Mouse (Mus musculus) embryonic fibroblast, embryonic 13.5 days (primary cell): ENCODE results near the gene Dcpp3. TPM values are rescaled to one million over a fixed set of nuclear protein-coding genes. Genes with fewer than 3 reads are reported as not detected.
A peak's percentile ranks its signal among the peaks of the same experiment; 100 is the strongest.
"Not testable (repeated sequence)": the region's sequence is repeated elsewhere in the genome, so short reads cannot be mapped to it uniquely, and the experiment has no call there.

Experiments used
- H3K27ac ChIP-seq: 2 replicates; pipeline ENCODE4 v1.5.1; 2012; ENCODE audit warnings: low read length, control low read depth, inconsistent platforms; ENCODE audit not compliant: insufficient read depth
- H3K4me1 ChIP-seq: 2 replicates; pipeline ENCODE4 v1.6.1; 2011; ENCODE audit warnings: low read length; ENCODE audit not compliant: control insufficient read depth, insufficient read depth
- H3K4me3 ChIP-seq: 2 replicates; pipeline ENCODE4 v1.5.1; 2011; ENCODE audit warnings: mild to moderate bottlenecking, control low read depth, low read length; ENCODE audit not compliant: insufficient read depth
- CTCF ChIP-seq: IDR thresholded peaks from 2 replicates; pipeline ENCODE4 v1.5.1; 2011; ENCODE audit warnings: mild to moderate bottlenecking, control low read depth, low read length, moderate library complexity, borderline replicate concordance; ENCODE audit not compliant: insufficient read depth
- POLR2A ChIP-seq: IDR thresholded peaks from 2 replicates; pipeline ENCODE4 v1.6.1; 2011; ENCODE audit warnings: low read depth, mild to moderate bottlenecking, control low read depth, low read length, moderate library complexity
- polyA plus RNA-seq: library from polyadenylated mRNA; stranded (reverse); fragments of >200 nt; gene quantifications from 2 replicates; pipeline ENCODE4 v1.2.4, GENCODE M21; 2011; ENCODE audit warnings: low read depth; ENCODE audit not compliant: missing spikeins, insufficient read length

Dcpp3 gene
- polyA plus RNA-seq, 1 experiment, result not detected

- Histone ChIP-seq H3K4me3 (no peak within 1 kb of the TSS), H3K27ac (no peak within 1 kb of the TSS), H3K4me1 (no peaks in the 10 kb centered on the region)
- TF ChIP-seq CTCF (no peak), POLR2A (no peak)
Measured at GRCm38 (mm10) chr17:23941372-23941771, 24.1 kb downstream of the Dcpp3 start, which contains the start of gene Sbp. TSS of gene Sbp (plus strand) at chr17:23941672.

- not testable (repeated sequence) for H3K4me3 ChIP-seq, H3K4me1 ChIP-seq, H3K27ac ChIP-seq
Measured at GRCm38 (mm10) chr17:23947486-23947885, 30.2 kb downstream of the Dcpp3 start.

GRCm38 (mm10) chr17:23949068-23949467, 31.8 kb downstream of the Dcpp3 start:
- no peaks in the 10 kb centered on the region for H3K4me1 ChIP-seq
- TF ChIP-seq CTCF (no peak), POLR2A (no peak)
- H3K27ac ChIP-seq, result no peak overlapping the region
- H3K4me3 ChIP-seq, result no peak overlapping the region

- H3K4me1 ChIP-seq, H3K27ac ChIP-seq, H3K4me3 ChIP-seq: not testable (repeated sequence)
Measured at GRCm38 (mm10) chr17:23950828-23951227, 33.6 kb downstream of the Dcpp3 start.

- TF ChIP-seq POLR2A, result no peak
- no peak for TF ChIP-seq CTCF
- Histone ChIP-seq H3K4me1 (no peaks in the 10 kb centered on the region), H3K4me3 (no peak within 1 kb of the TSS), H3K27ac (no peak within 1 kb of the TSS)
Measured at GRCm38 (mm10) chr17:23955174-23955573, 37.9 kb downstream of the Dcpp3 start, which contains the start of gene Sbpl. TSS of gene Sbpl (minus strand) at chr17:23955274.

GRCm38 (mm10) chr17:23960084-23960738, 43.0 kb downstream of the Dcpp3 start:
- Histone ChIP-seq H3K4me1 (no peaks in the 10 kb centered on the region), H3K4me3 (no peak overlapping the region), H3K27ac (no peak overlapping the region)
- TF ChIP-seq CTCF (peak; percentile 95), POLR2A (no peak)

GRCm38 (mm10) chr17:23961573-23962122, 44.4 kb downstream of the Dcpp3 start:
- H3K4me3 ChIP-seq, result no peak overlapping the region
- no peak overlapping the region for H3K27ac ChIP-seq
- TF ChIP-seq POLR2A (no peak), CTCF (no peak)
- H3K4me1 ChIP-seq, result no peaks in the 10 kb centered on the region

GRCm38 (mm10) chr17:23965805-23966425, 48.7 kb downstream of the Dcpp3 start:
- Histone ChIP-seq H3K4me3 (no peak overlapping the region), H3K27ac (no peak overlapping the region), H3K4me1 (no peaks in the 10 kb centered on the region)
- TF ChIP-seq CTCF, result no peak
- TF ChIP-seq POLR2A, result no peak

- Histone ChIP-seq H3K4me1 (no peaks in the 10 kb centered on the region), H3K4me3 (no peak overlapping the region), H3K27ac (no peak overlapping the region)
- TF ChIP-seq CTCF (no peak), POLR2A (no peak)
Measured at GRCm38 (mm10) chr17:23966658-23967401, 49.6 kb downstream of the Dcpp3 start.

- Histone ChIP-seq H3K27ac (no peak overlapping the region), H3K4me3 (no peak overlapping the region), H3K4me1 (no peaks in the 10 kb centered on the region)
- TF ChIP-seq CTCF, result no peak
- no peak for TF ChIP-seq POLR2A
Measured at GRCm38 (mm10) chr17:23968780-23969179, 51.5 kb downstream of the Dcpp3 start.

Other genes starting within 250 kb of the Dcpp3 start
- gene Hcfc1r1, start 243.9 kb upstream of the Dcpp3 start, polyA plus RNA-seq, result 146 and 164 TPM in 2 replicates
- gene Thoc6, start 243.6 kb upstream of the Dcpp3 start, polyA plus RNA-seq, result 15.7 and 20.1 TPM in 2 replicates
- gene Tnfrsf12a, start 240.0 kb upstream of the Dcpp3 start, polyA plus RNA-seq, result 126 and 221 TPM in 2 replicates
- not detected in 2 replicates for gene Cldn6, start 238.2 kb upstream of the Dcpp3 start, polyA plus RNA-seq
- not detected in 2 replicates for gene Cldn9, start 233.4 kb upstream of the Dcpp3 start, polyA plus RNA-seq
- not detected in 2 replicates for gene 1520401A03Rik, start 194.7 kb upstream of the Dcpp3 start, polyA plus RNA-seq
- 9.2 and 10.9 TPM in 2 replicates for gene Pkmyt1, start 191.1 kb upstream of the Dcpp3 start, polyA plus RNA-seq
- 5.1 and 6.3 TPM in 2 replicates for gene Paqr4, start 176.6 kb upstream of the Dcpp3 start, polyA plus RNA-seq
- not detected in 2 replicates for gene Kremen2, start 171.6 kb upstream of the Dcpp3 start, polyA plus RNA-seq
- gene Flywch1, start 145.9 kb upstream of the Dcpp3 start, polyA plus RNA-seq, result 29.3 and 33.0 TPM in 2 replicates
- 2.2 and 2.8 TPM in 2 replicates for gene Flywch2, start 131.4 kb upstream of the Dcpp3 start, polyA plus RNA-seq
- 264 and 303 TPM in 2 replicates for gene Srrm2, start 126.9 kb upstream of the Dcpp3 start, polyA plus RNA-seq
- 303 and 364 TPM in 2 replicates for gene Elob, start 88.3 kb upstream of the Dcpp3 start, polyA plus RNA-seq
- gene Prss33, start 81.4 kb upstream of the Dcpp3 start, polyA plus RNA-seq, result not detected in 2 replicates
- gene Prss32, start 73.6 kb upstream of the Dcpp3 start, polyA plus RNA-seq, result not detected in 2 replicates
- not detected in 2 replicates for gene Prss41, start 73.3 kb upstream of the Dcpp3 start, polyA plus RNA-seq
- gene Prss21, start 49.4 kb upstream of the Dcpp3 start, polyA plus RNA-seq, result not detected in 2 replicates
- not detected in 2 replicates for gene Dcpp1, start 36.6 kb upstream of the Dcpp3 start, polyA plus RNA-seq
- gene Dcpp2, start 36.6 kb upstream of the Dcpp3 start, polyA plus RNA-seq, result not detected in 2 replicates
- not detected in 2 replicates for gene Sbp, start 24.2 kb downstream of the Dcpp3 start, polyA plus RNA-seq
- gene Sbpl, start 37.8 kb downstream of the Dcpp3 start, polyA plus RNA-seq, result not detected in 2 replicates
- gene Prss30, start 63.1 kb downstream of the Dcpp3 start, polyA plus RNA-seq, result not detected in 2 replicates
- 0.62 TPM in 1 of 2 replicates, not detected in the other for gene Prss22, start 80.6 kb downstream of the Dcpp3 start, polyA plus RNA-seq
- 0.42 TPM in 1 of 2 replicates, not detected in the other for gene Prss27, start 120.7 kb downstream of the Dcpp3 start, polyA plus RNA-seq
- gene Kctd5, start 156.0 kb downstream of the Dcpp3 start, polyA plus RNA-seq, result 80.8 and 83.2 TPM in 2 replicates
- gene Pdpk1, start 233.5 kb downstream of the Dcpp3 start, polyA plus RNA-seq, result 42.6 and 48.9 TPM in 2 replicates
- gene Amdhd2, start 246.3 kb downstream of the Dcpp3 start, polyA plus RNA-seq, result 26.6 and 31.7 TPM in 2 replicates